Mouse (Mus musculus) heart, embryonic 11.5 days (tissue): ENCODE measurements around the gene Dnajc21. TPM values are rescaled to one million over a fixed set of nuclear protein-coding genes. Genes with fewer than 3 reads are reported as not detected.
A peak's percentile ranks its signal among the peaks of the same experiment; 100 is the strongest.

Experiments used
- ATAC-seq: fragments of 200-750 bp; cut with Nextera tagmentation; replicated peaks from 2 replicates; pipeline ENCODE4 v1.8.0; 2017; ENCODE audit warnings: moderate library complexity; ENCODE audit not compliant: insufficient number of reproducible peaks, low FRiP score, low TSS enrichment
- H3K27ac ChIP-seq: fragments of 300-500 bp; sonication (generic); 2 replicates; pipeline ENCODE4 v1.5.1; 2014; ENCODE audit warnings: mild to moderate bottlenecking, low read depth, low read length
- H3K27me3 ChIP-seq: fragments of 300-500 bp; sonication (generic); 2 replicates; pipeline ENCODE4 v1.6.1; 2014; ENCODE audit warnings: mild to moderate bottlenecking, low read length, mixed read lengths; ENCODE audit not compliant: control insufficient read depth, insufficient read depth
- H3K36me3 ChIP-seq: fragments of 300-500 bp; sonication (generic); 2 replicates; pipeline ENCODE4 v1.6.1; 2014; ENCODE audit warnings: mild to moderate bottlenecking, low read length, moderate library complexity, mixed read lengths; ENCODE audit not compliant: control insufficient read depth, insufficient read depth
- H3K4me1 ChIP-seq: fragments of 300-500 bp; sonication (generic); 2 replicates; pipeline ENCODE4 v1.6.1; 2014; ENCODE audit warnings: low read length; ENCODE audit not compliant: control insufficient read depth, insufficient read depth
- H3K4me2 ChIP-seq: fragments of 300-500 bp; sonication (generic); 2 replicates; pipeline ENCODE4 v1.6.1; 2014; ENCODE audit warnings: mild to moderate bottlenecking, moderate library complexity
- H3K4me3 ChIP-seq: fragments of 300-500 bp; sonication (generic); 2 replicates; pipeline ENCODE4 v1.5.1; 2014; ENCODE audit warnings: low read depth, low read length
- H3K9ac ChIP-seq: fragments of 300-500 bp; sonication (generic); 2 replicates; pipeline ENCODE4 v1.6.1; 2014; ENCODE audit warnings: mild to moderate bottlenecking, low read depth, low read length, moderate library complexity
- H3K9me3 ChIP-seq: fragments of 300-500 bp; sonication (generic); replicated peaks from 2 replicates; pipeline ENCODE4 v1.6.1; 2016; ENCODE audit warnings: low read length; ENCODE audit not compliant: control insufficient read depth
- WGBS: fragments of 180-500 bp; shearing (Covaris S2); extraction: QIAGEN DNeasy Blood & Tissue Kit; methylation state at CpG from one replicate; pipeline ENCODE4 v1.1.7; 2014; ENCODE audit not compliant: insufficient replicate concordance; 5-methylcytosine and 5-hydroxymethylcytosine counted together
- polyA plus RNA-seq: library from polyadenylated mRNA; unstranded; fragments of >200 nt; fragmentation: Nextera tagmentation; extraction: Ambion mirVana; gene quantifications from 2 replicates; pipeline ENCODE4 v1.2.1, GENCODE M21; 2014

Gene Dnajc21
- polyA plus RNA-seq, 1 experiment from 2014 or later: 13.4 TPM

GRCm38 (mm10) chr15:10490101-10490500 is 19.8 kb upstream of the Dnajc21 start:
- Histone ChIP-seq H3K4me3 (no peak overlapping the region), H3K27me3 (no peaks in the 10 kb centered on the region), H3K27ac (no peak overlapping the region), H3K4me1 (no peaks in the 10 kb centered on the region), H3K9ac (no peak overlapping the region), H3K36me3 (peaks cover 7% of the 10 kb centered on the region), H3K4me2 (no peak overlapping the region), H3K9me3 (no peaks in the 10 kb centered on the region)
- WGBS: 91% methylated on average over 5 of the region's 5 CpGs
- ATAC-seq: no peak

- ATAC-seq: no peak
- Histone ChIP-seq H3K4me2 (peak overlapping the region; percentile 64), H3K4me1 (no peaks in the 10 kb centered on the region), H3K27me3 (no peaks in the 10 kb centered on the region), H3K9ac (no peak overlapping the region), H3K36me3 (peaks cover 12% of the 10 kb centered on the region), H3K4me3 (0 out of 2 replicates have a peak overlapping the region, but pooled peaks have one; percentile 15), H3K9me3 (no peaks in the 10 kb centered on the region), H3K27ac (no peak overlapping the region)
- 65% methylated on average over 2 of the region's 2 CpGs for WGBS
Observed at GRCm38 (mm10) chr15:10487246-10487645, 16.9 kb upstream of the Dnajc21 start.

- Histone ChIP-seq H3K27me3 (no peaks in the 10 kb centered on the region), H3K4me2 (peak overlapping the region; percentile 64), H3K9ac (peak overlapping the region; percentile 80), H3K9me3 (no peaks in the 10 kb centered on the region), H3K36me3 (peaks cover 9% of the 10 kb centered on the region), H3K4me3 (peak overlapping the region; percentile 76), H3K27ac (no peak overlapping the region), H3K4me1 (no peaks in the 10 kb centered on the region)
- peak; percentile 15; the same call in 1 of the 2 replicates for ATAC-seq
- 1% methylated on average over 18 of the region's 18 CpGs for WGBS
Observed at GRCm38 (mm10) chr15:10486365-10486839, 16.1 kb upstream of the Dnajc21 start.

- under 1% methylated on average over 58 of the region's 58 CpGs for WGBS
- H3K4me2 ChIP-seq: peak within 1 kb of the TSS; percentile 77
- H3K27me3 ChIP-seq: no peaks in the 10 kb centered on the region
- peaks cover 12% of the 10 kb centered on the region for H3K36me3 ChIP-seq
- H3K9me3 ChIP-seq: no peaks in the 10 kb centered on the region
- peak; percentile 97 for ATAC-seq
- no peaks in the 10 kb centered on the region for H3K4me1 ChIP-seq
- peak within 1 kb of the TSS; percentile 87 for H3K9ac ChIP-seq
- H3K27ac ChIP-seq: peak within 1 kb of the TSS; percentile 51; the same call in 1 of the 2 replicates
- H3K4me3 ChIP-seq: peak within 1 kb of the TSS; percentile 76
Observed at GRCm38 (mm10) chr15:10485484-10486364, 15.4 kb upstream of the Dnajc21 start, which contains the start of the genes Brix1 and Rad1. Brix1 (minus strand) TSS chr15:10485947. Rad1 (plus strand) TSS chr15:10486018.

GRCm38 (mm10) chr15:10470941-10471340 is 625 bp upstream of the Dnajc21 start:
- Histone ChIP-seq H3K9me3 (no peaks in the 10 kb centered on the region), H3K27ac (peak overlapping the region; percentile 29; the same call in 1 of the 2 replicates), H3K4me3 (peak overlapping the region; percentile 87), H3K27me3 (no peaks in the 10 kb centered on the region), H3K36me3 (peaks cover 9% of the 10 kb centered on the region; the same call in 1 of the 2 replicates), H3K4me2 (peak overlapping the region; percentile 92), H3K9ac (peak overlapping the region; percentile 86; the same call in 1 of the 2 replicates), H3K4me1 (no peaks in the 10 kb centered on the region)
- ATAC-seq: no peak
- 17% methylated on average over 3 of the region's 3 CpGs for WGBS

GRCm38 (mm10) chr15:10469641-10470150 is 620 bp downstream of the Dnajc21 start:
- Histone ChIP-seq H3K4me3 (peak overlapping the region; percentile 87), H3K27ac (peak overlapping the region; percentile 75), H3K4me1 (no peaks in the 10 kb centered on the region), H3K9ac (peak overlapping the region; percentile 86), H3K9me3 (no peaks in the 10 kb centered on the region), H3K27me3 (no peaks in the 10 kb centered on the region), H3K4me2 (peak overlapping the region; percentile 92), H3K36me3 (no peaks in the 10 kb centered on the region)
- ATAC-seq: no peak
- under 1% methylated on average over 38 of the region's 40 CpGs for WGBS

- no peaks in the 10 kb centered on the region for H3K4me1 ChIP-seq
- no peak overlapping the region for H3K4me2 ChIP-seq
Observed at GRCm38 (mm10) chr15:10468761-10469160, 1.6 kb downstream of the Dnajc21 start.

GRCm38 (mm10) chr15:10464678-10465077 is 5.6 kb downstream of the Dnajc21 start:
- Histone ChIP-seq H3K4me3 (no peak overlapping the region), H3K27ac (no peak overlapping the region), H3K4me2 (no peak overlapping the region), H3K36me3 (peaks cover 1% of the 10 kb centered on the region), H3K4me1 (no peaks in the 10 kb centered on the region), H3K9me3 (no peaks in the 10 kb centered on the region), H3K27me3 (no peaks in the 10 kb centered on the region), H3K9ac (no peak overlapping the region)
- no peak for ATAC-seq
- WGBS: 91% methylated on average over 3 of the region's 3 CpGs

More at GRCm38 (mm10) chr15:10468761-10469160, 1.6 kb downstream of the Dnajc21 start:
- WGBS: 83% methylated on average over 3 of the region's 3 CpGs
- no peaks in the 10 kb centered on the region for H3K9me3 ChIP-seq
- H3K27me3 ChIP-seq: no peaks in the 10 kb centered on the region
- no peak overlapping the region for H3K4me3 ChIP-seq
- ATAC-seq: no peak
- H3K9ac ChIP-seq: no peak overlapping the region
- no peaks in the 10 kb centered on the region for H3K36me3 ChIP-seq
- no peak overlapping the region for H3K27ac ChIP-seq
